Mouse (Mus musculus): ENCODE data around the gene Tnnc2. TPM values are rescaled to one million over a fixed set of nuclear protein-coding genes. Genes with fewer than 3 reads are reported as not detected.

Tnnc2 gene
- polyA plus RNA-seq, 1 experiment from 2014 or later, result 1.4 TPM

DNA sequence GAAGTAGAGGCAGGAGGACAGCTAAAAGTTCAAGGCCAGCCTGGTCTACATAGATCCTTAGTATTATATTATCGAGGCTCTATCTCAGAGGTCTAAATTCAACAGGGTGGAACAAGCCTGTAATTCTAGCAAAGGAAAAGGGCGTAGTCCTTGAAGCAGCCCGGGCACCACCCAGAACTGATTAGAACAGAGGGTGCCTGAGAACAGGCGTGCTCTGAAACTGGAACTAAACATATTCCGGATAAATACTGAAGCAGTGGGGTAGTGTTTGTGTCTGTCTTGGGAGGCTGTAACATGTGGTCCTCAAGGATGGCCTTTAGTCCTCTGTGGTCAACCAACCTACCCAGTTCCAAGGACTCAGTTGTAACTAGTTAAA lies 5.8 kb downstream of the Tnnc2 start:
- H3K4me2 ChIP-seq, result no peak overlapping the region
- WGBS (ENCODE audit: insufficient replicate concordance), result 69% methylated on average over 5 of the region's 5 CpGs
- no peak overlapping the region for H3K9ac ChIP-seq (ENCODE audit: low read depth, low read length)
- H3K4me3 ChIP-seq (ENCODE audit: low read depth, low read length), result no peak overlapping the region
- ATAC-seq (replicated peaks; ENCODE audit: insufficient number of reproducible peaks, low FRiP score, low TSS enrichment), result no peak
- H3K9me3 ChIP-seq (replicated peaks; ENCODE audit: control insufficient read depth, low read length), result no peaks in the 10 kb centered on the region
- peaks cover 20% of the 10 kb centered on the region for H3K4me1 ChIP-seq (ENCODE audit: control insufficient read depth, insufficient read depth, low read length)
- no peak overlapping the region for H3K27ac ChIP-seq (ENCODE audit: low read depth, low read length)
- H3K36me3 ChIP-seq (ENCODE audit: control insufficient read depth, insufficient read depth, low read length), result peaks cover 13% of the 10 kb centered on the region
- H3K27me3 ChIP-seq (ENCODE audit: control insufficient read depth, insufficient read depth, low read length), result peaks cover 7% of the 10 kb centered on the region

- no peaks in the 10 kb centered on the region for H3K9me3 ChIP-seq (replicated peaks; ENCODE audit: control insufficient read depth, low read length)
- peaks cover 20% of the 10 kb centered on the region for H3K4me1 ChIP-seq (ENCODE audit: control insufficient read depth, insufficient read depth, low read length)
- ATAC-seq (replicated peaks; ENCODE audit: insufficient number of reproducible peaks, low FRiP score, low TSS enrichment), result no peak
- peaks cover 7% of the 10 kb centered on the region for H3K27me3 ChIP-seq (ENCODE audit: control insufficient read depth, insufficient read depth, low read length)
- H3K4me3 ChIP-seq (ENCODE audit: low read depth, low read length), result no peak overlapping the region
- no peak overlapping the region for H3K9ac ChIP-seq (ENCODE audit: low read depth, low read length)
- H3K36me3 ChIP-seq (ENCODE audit: control insufficient read depth, insufficient read depth, low read length), result peaks cover 13% of the 10 kb centered on the region
- no peak overlapping the region for H3K4me2 ChIP-seq
- H3K27ac ChIP-seq (ENCODE audit: low read depth, low read length), result 0 out of 2 replicates have a peak overlapping the region, but pooled peaks have one; percentile 17
- 73% methylated on average over 14 of the region's 14 CpGs for WGBS (ENCODE audit: insufficient replicate concordance)
Observed at GRCm38 (mm10) chr2:164773229-164773988, 6.4 kb downstream of the Tnnc2 start.

DNA sequence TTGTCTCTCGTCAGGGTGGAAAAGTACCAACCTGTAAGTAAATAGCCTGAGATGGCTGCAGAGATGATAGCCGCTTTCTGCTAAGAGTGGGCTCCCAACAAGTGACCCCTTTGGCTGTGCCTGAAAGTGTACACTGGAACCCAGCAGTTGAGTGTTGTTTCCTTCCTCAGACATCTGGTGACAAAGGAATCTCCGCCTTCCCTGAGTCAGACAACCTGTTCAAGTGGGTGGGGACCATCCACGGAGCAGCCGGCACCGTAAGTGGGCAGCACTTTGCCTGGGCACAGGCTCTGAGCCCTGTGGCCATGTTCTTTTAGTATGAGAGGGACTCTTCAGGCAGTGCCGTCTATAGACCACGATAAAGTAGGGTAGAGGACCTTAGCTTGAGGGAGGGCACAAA lies 8.6 kb downstream of the Tnnc2 start:
- no peak for ATAC-seq (replicated peaks; ENCODE audit: insufficient number of reproducible peaks, low FRiP score, low TSS enrichment)
- WGBS (ENCODE audit: insufficient replicate concordance), result 68% methylated on average over 8 of the region's 8 CpGs
- Histone ChIP-seq H3K9ac (ENCODE audit: low read depth, low read length) (peak overlapping the region; percentile 86), H3K27me3 (ENCODE audit: control insufficient read depth, insufficient read depth, low read length) (no peaks in the 10 kb centered on the region), H3K4me2 (peak overlapping the region; percentile 78), H3K27ac (ENCODE audit: low read depth, low read length) (peak overlapping the region; percentile 50; the same call in 1 of the 2 replicates), H3K36me3 (ENCODE audit: control insufficient read depth, insufficient read depth, low read length) (peaks cover 25% of the 10 kb centered on the region), H3K4me1 (ENCODE audit: control insufficient read depth, insufficient read depth, low read length) (peaks cover 20% of the 10 kb centered on the region), H3K4me3 (ENCODE audit: low read depth, low read length) (peak overlapping the region; percentile 75), H3K9me3 (replicated peaks; ENCODE audit: control insufficient read depth, low read length) (no peaks in the 10 kb centered on the region)

DNA sequence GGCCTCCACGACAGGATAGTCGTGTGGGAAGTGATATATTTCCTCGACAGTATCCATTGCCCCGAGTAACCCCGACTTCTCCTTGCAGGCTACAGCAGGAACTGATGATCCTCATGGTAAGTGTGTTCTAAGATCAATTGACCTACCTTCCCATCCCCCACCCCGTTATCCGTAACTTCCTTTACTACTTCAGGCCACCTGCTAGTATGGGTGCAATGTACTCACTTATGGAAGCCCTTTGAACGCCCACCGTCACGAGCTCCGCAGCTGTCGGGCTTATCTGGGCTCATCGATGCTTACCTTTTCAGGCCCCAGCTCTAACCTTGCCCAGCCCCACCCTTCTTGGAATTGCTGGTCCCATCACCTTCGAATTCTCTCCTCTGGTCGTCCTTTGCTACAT lies 9.5 kb downstream of the Tnnc2 start:
- H3K27me3 ChIP-seq (ENCODE audit: control insufficient read depth, insufficient read depth, low read length), result no peaks in the 10 kb centered on the region
- H3K4me3 ChIP-seq (ENCODE audit: low read depth, low read length), result peak overlapping the region; percentile 75
- H3K36me3 ChIP-seq (ENCODE audit: control insufficient read depth, insufficient read depth, low read length), result peaks cover 29% of the 10 kb centered on the region
- peaks cover 20% of the 10 kb centered on the region for H3K4me1 ChIP-seq (ENCODE audit: control insufficient read depth, insufficient read depth, low read length)
- peak overlapping the region; percentile 86 for H3K9ac ChIP-seq (ENCODE audit: low read depth, low read length)
- H3K4me2 ChIP-seq, result peak overlapping the region; percentile 78
- WGBS (ENCODE audit: insufficient replicate concordance), result 4% methylated on average over 15 of the region's 15 CpGs
- ATAC-seq (replicated peaks; ENCODE audit: insufficient number of reproducible peaks, low FRiP score, low TSS enrichment), result no peak
- peak overlapping the region; percentile 76 for H3K27ac ChIP-seq (ENCODE audit: low read depth, low read length)
- H3K9me3 ChIP-seq (replicated peaks; ENCODE audit: control insufficient read depth, low read length), result no peaks in the 10 kb centered on the region

- Histone ChIP-seq H3K27me3 (ENCODE audit: control insufficient read depth, insufficient read depth, low read length) (no peaks in the 10 kb centered on the region), H3K4me1 (ENCODE audit: control insufficient read depth, insufficient read depth, low read length) (peaks cover 20% of the 10 kb centered on the region), H3K9ac (ENCODE audit: low read depth, low read length) (peak within 1 kb of the TSS; percentile 86), H3K27ac (ENCODE audit: low read depth, low read length) (peak within 1 kb of the TSS; percentile 77), H3K9me3 (replicated peaks; ENCODE audit: control insufficient read depth, low read length) (no peaks in the 10 kb centered on the region), H3K36me3 (ENCODE audit: control insufficient read depth, insufficient read depth, low read length) (peaks cover 29% of the 10 kb centered on the region), H3K4me3 (ENCODE audit: low read depth, low read length) (peak within 1 kb of the TSS; percentile 75), H3K4me2 (peak within 1 kb of the TSS; percentile 78)
- peak; percentile 99 for ATAC-seq (replicated peaks; ENCODE audit: insufficient number of reproducible peaks, low FRiP score, low TSS enrichment)
- under 1% methylated on average over 52 of the region's 53 CpGs for WGBS (ENCODE audit: insufficient replicate concordance)
Observed at GRCm38 (mm10) chr2:164769258-164770037, 10.3 kb downstream of the Tnnc2 start, which contains the start of gene Ube2c. Gene Ube2c, plus strand, starts transcription at chr2:164769898.

- ATAC-seq (replicated peaks; ENCODE audit: insufficient number of reproducible peaks, low FRiP score, low TSS enrichment), result no peak
- peaks cover 35% of the 10 kb centered on the region for H3K36me3 ChIP-seq (ENCODE audit: control insufficient read depth, insufficient read depth, low read length)
- H3K4me1 ChIP-seq (ENCODE audit: control insufficient read depth, insufficient read depth, low read length), result peaks cover 20% of the 10 kb centered on the region
- H3K9me3 ChIP-seq (replicated peaks; ENCODE audit: control insufficient read depth, low read length), result no peaks in the 10 kb centered on the region
- H3K4me2 ChIP-seq, result no peak overlapping the region
- 93% methylated on average over 15 of the region's 15 CpGs for WGBS (ENCODE audit: insufficient replicate concordance)
- peak overlapping the region; percentile 24; the same call in 1 of the 2 replicates for H3K27ac ChIP-seq (ENCODE audit: low read depth, low read length)
- no peaks in the 10 kb centered on the region for H3K27me3 ChIP-seq (ENCODE audit: control insufficient read depth, insufficient read depth, low read length)
- H3K4me3 ChIP-seq (ENCODE audit: low read depth, low read length), result no peak overlapping the region
- H3K9ac ChIP-seq (ENCODE audit: low read depth, low read length), result no peak overlapping the region
Observed at GRCm38 (mm10) chr2:164767812-164768540, 11.8 kb downstream of the Tnnc2 start.

GRCm38 (mm10) chr2:164765841-164766240 lies 13.9 kb downstream of the Tnnc2 start:
- Histone ChIP-seq H3K4me2 (no peak overlapping the region), H3K36me3 (ENCODE audit: control insufficient read depth, insufficient read depth, low read length) (peaks cover 38% of the 10 kb centered on the region), H3K9me3 (replicated peaks; ENCODE audit: control insufficient read depth, low read length) (no peaks in the 10 kb centered on the region), H3K4me3 (ENCODE audit: low read depth, low read length) (no peak overlapping the region), H3K27ac (ENCODE audit: low read depth, low read length) (no peak overlapping the region), H3K4me1 (ENCODE audit: control insufficient read depth, insufficient read depth, low read length) (peaks cover 7% of the 10 kb centered on the region; the same call in 1 of the 2 replicates), H3K9ac (ENCODE audit: low read depth, low read length) (no peak overlapping the region), H3K27me3 (ENCODE audit: control insufficient read depth, insufficient read depth, low read length) (no peaks in the 10 kb centered on the region)
- 70% methylated on average over 3 of the region's 3 CpGs for WGBS (ENCODE audit: insufficient replicate concordance)
- ATAC-seq (replicated peaks; ENCODE audit: insufficient number of reproducible peaks, low FRiP score, low TSS enrichment), result no peak

- 84% methylated on average over 7 of the region's 7 CpGs for WGBS (ENCODE audit: insufficient replicate concordance)
- Histone ChIP-seq H3K4me1 (ENCODE audit: control insufficient read depth, insufficient read depth, low read length) (no peaks in the 10 kb centered on the region), H3K27me3 (ENCODE audit: control insufficient read depth, insufficient read depth, low read length) (no peaks in the 10 kb centered on the region), H3K27ac (ENCODE audit: low read depth, low read length) (no peak overlapping the region), H3K4me3 (ENCODE audit: low read depth, low read length) (no peak overlapping the region), H3K4me2 (no peak overlapping the region), H3K36me3 (ENCODE audit: control insufficient read depth, insufficient read depth, low read length) (peaks cover 49% of the 10 kb centered on the region), H3K9ac (ENCODE audit: low read depth, low read length) (no peak overlapping the region), H3K9me3 (replicated peaks; ENCODE audit: control insufficient read depth, low read length) (no peaks in the 10 kb centered on the region)
- ATAC-seq (replicated peaks; ENCODE audit: insufficient number of reproducible peaks, low FRiP score, low TSS enrichment), result no peak
Observed at GRCm38 (mm10) chr2:164762593-164762992, 17.2 kb downstream of the Tnnc2 start.

All from heart, embryonic 11.5 days (tissue).